Mouse (Mus musculus) left cerebral cortex, postnatal 4 days (tissue): Measurements from ENCODE around the gene Antxr1. TPM values are rescaled to one million over a fixed set of nuclear protein-coding genes. Genes with fewer than 3 reads are reported as not detected.

ENCODE experiments used
- DNase-seq: peaks from one replicate; pipeline ENCODE4 v3.0.0-alpha.2; 2022
- intact Hi-C: fragments of 180-260 bp; cut with DNase I; formaldehyde crosslinking; loops from one replicate; pipeline ENCODE4 v1.15.1; 2025
- total RNA-seq, 2 experiments: library from RNA; stranded (reverse); gene quantifications; 2 replicates each; pipeline ENCODE4 v1.2.3; 2021

Gene Antxr1
- 10 to 100 TPM; 20.9 to 28.4 TPM for total RNA-seq

DNA sequence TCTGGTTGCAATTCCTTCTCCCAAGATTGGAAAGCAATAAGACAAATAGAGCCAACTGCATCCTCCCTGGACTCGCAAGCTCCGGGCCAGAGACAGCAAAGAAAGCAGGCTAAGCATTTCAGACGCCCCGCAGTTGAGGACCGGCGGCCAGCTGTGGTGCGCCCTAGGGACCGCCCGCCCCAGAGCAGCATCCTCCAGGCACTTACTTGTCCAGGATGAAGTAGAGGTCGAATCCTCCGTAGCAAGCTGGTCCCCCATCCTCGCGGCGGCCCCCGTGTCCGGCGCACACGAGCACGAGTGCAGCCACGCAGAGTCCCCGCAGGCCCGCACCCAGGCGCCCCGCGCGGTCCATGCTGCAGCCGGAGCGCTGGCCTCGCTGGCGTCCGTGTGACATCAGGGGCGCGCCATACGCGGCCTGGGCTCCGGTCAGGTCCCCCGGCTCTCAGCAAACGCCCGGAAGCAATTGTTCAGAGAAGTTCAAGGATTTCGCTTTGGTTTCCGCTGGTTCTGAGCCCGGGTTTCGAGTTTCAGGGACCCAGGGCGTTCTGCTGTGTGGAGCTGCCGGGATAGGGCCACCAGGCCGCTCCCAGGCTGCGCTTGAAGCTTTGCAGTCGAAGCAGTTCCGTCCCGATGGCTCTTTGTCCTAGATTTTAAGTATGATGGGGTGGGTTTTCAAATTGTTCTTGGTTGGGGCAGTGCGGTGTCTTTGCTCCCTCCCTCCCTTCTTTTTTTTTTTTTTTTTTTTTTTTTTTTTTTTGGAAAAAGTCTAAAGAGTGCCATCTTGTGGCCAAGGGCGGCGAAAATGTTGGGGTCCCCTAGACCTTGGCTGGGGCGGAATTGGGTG, at the start of gene Antxr1:
TSS of gene Antxr1 (minus strand) at position 731 of the 844 bp plus-strand sequence.
- DNase-seq = peak; percentile 45
- intact Hi-C loops = loop anchor here (1.0 to 10.0 kb wide), 2 partner anchors 51 to 81 kb away; no protein-coding TSS in a partner anchor

DNA sequence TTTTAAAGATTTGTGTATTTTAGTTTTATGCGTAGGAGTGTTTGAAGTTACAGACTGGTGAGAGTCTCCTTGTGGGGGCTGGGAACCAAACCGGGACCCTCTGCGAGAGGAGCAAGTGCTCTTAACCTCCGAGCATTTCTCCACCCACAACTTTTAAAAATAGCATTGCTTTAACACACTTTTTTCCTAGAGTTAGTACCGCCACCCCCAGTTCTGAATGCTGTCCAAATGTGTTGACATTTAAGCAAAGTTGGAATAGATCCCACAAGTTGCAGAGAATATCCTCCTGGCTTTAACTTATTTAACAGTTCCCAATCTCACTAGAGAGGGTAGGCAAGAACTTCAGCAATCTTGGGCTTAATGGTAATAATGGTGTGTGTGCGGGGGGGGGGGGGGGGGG, 49.1 kb upstream of the Antxr1 start:
- DNase-seq = no peak
- intact Hi-C loops = loop anchor here (2.0 kb wide), 1 partner anchor 284 kb away; no protein-coding TSS in a partner anchor

DNA sequence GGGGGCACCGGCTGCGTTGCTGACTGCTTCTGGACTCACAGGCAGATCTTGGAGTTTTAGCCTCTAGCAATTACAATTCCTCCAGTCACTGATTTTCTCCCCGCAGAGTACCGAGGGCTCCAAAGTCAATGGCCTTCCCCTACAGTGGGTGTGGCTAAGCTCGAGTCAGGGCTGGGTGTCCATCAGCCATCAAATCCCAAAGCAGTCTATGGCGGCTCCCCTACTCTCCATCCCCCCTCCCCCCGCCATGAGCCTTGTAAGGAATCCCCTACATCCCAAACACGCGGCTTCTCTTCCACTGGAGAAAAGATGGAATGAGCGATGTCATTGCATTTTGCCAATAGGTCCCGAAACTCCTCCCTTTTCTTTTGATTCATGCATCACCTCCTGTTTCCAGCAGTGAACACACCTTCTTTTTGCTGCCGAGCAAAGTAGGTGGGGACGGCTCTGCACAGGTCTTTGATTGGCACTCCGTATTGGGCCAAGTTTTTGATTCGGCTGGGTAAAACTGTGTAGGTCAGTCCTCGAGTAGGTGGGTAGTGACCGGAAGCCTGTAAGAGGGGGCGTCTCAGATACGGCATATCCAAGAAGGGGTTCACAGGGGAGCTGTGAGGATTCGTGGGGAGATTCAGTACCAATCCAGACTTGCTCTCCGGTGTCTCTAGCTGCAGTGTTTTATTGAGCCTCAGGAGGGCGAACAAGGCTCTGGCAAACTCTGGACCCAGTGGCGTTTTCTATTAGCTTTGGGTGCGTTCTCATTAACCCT, 48.5 kb upstream of the Antxr1 start:
- DNase-seq = peak; percentile 12
- intact Hi-C loops = loop anchor here (2.0 kb wide), 1 partner anchor 283 kb away; no protein-coding TSS in a partner anchor

DNA sequence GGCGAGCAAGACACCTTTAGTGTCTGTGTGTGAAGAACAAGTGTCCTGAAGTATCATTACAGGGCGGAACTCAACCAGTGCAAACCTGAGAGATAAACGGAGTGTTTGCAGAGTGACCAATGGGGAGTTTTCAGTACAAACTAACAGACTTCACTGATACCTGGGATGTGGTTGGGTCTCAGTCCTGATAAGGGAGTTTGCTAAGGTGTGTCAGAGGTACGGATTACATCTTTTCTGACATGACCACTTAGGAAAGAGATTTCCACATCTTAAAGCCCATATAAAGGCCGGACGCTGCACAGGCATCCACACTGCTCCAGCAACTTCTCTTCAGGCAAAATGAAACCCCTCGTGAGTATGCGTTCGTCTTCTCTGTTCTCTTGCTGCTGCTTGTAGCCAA, 37.4 kb upstream of the Antxr1 start, which contains the start of gene Gkn2:
TSS of gene Gkn2 (plus strand) at position 301 of the 400 bp plus-strand sequence.
- intact Hi-C loops = no loop called here
- no peak for DNase-seq

DNA sequence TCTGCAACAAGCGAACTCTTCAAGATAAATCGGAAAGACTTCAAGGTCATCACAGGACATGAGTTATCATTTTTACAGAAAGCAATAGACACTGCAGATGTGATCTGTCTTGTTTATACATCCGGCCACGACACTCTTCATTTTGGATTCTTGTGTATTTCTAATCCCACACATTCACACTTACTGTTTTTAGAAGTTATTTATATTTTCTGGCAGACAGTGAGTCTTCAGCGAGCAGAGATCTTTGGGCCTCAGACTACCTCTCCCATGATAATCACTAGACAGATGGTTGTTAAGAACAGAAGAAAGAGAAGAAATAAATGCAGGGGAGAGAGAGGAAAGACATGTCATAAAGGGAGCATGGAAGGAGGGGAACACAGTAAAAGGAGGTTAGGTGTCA, 33.6 kb upstream of the Antxr1 start:
- DNase-seq = no peak
- intact Hi-C loops = no loop called here

DNA sequence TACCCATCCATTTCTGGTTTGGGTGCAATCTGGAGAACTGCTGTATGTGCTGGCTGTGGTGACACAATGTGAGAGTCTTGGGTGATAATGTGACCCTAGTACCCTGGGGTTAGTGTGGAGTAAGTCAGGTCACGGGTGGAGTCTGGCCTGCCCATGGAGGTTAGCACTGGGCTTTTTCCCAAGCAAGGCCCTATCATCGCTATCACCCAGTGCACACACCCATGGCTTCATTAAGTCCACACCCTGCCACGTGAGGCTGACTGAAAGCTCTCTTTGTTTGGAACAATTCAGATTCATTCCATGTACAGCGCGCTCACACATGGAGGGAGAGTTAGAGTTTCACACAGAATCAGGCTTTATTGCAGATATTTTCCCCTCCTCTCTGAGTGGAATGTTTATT, 18.8 kb upstream of the Antxr1 start:
- intact Hi-C loops = no loop called here

DNA sequence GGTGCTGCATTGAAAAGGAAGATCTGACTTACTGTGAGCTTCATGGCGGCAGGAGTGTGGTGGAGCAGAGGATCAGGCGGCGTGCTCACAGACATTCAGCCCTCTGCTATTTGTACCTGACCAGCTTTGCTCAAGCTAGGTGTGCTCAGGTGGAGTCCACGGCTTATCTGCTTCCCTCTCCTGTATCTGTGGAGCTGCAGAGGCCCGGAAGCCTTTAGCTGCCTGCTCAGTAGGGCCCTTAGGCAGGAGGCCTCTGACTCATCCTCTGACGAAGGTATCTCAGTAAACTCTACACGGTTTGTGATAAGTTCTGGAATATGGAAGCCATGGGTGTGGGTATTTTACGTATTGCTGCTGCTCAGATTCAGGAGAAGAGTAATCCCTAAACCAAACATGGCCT, 15.2 kb upstream of the Antxr1 start, which contains the start of gene Gkn1:
TSS of gene Gkn1 (minus strand) at position 114 of the 400 bp plus-strand sequence.
- DNase-seq = no peak
- intact Hi-C loops = no loop called here

More for the DNA sequence above, 18.8 kb upstream of the Antxr1 start:
- DNase-seq = no peak

DNA sequence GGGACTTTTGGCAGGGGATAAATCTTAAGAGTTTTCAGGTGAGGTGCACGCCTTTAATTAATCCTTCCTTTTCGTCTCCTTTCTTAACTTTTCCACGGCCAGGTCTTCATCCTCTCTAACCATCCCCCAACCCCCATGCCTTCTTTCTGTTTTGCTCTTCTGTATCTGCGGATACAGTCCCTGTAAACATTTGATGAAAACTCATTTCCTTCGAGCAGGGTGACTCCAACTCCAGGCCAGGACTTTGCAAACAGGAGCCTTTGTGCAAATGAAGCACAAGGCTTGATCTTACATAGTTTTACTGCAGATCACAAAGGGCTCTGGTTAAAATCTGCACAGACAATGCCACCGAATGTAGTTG, 294 bp upstream of the Antxr1 start:
- intact Hi-C loops = loop anchor here (1.0 to 10.0 kb wide), 3 partner anchors 50 to 235 kb away; no protein-coding TSS in a partner anchor
- DNase-seq = no peak

DNA sequence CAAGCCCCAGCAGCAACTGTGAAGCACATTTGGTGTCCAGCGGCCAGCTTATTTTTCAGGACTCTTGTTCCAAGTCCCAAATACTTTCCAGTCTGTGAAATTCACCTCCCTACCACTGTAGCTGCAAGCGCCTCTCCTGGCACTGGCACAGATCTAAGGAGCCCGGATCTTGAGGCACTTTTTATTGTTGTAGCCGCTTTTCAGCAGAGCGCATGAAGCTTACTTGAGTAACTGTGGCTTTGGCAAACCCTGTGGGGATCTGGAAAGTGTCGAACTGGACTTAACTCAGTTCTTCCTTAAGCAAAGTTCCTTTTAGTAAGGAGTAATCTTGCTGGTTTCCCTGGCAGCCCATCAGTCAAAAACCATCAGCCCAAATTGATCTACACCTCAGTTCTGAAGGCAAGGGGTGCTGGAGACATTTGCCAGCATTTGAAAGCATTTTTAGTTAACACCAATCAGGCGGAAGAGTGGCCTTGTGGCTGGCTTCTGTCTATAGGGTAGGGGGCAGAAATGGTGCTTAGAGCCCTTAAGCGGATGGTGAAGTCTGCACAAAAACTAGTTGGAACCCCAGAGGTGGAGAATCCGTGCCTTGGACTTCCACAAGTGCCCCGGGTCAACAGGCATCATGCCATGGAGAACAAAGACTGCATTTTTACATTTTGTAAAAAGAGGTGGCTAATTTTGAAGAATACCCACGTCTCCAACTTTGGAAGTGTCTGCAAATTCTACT, 1.1 kb downstream of the Antxr1 start:
- intact Hi-C loops = loop anchor here (1.0 to 10.0 kb wide), 2 partner anchors 52 to 80 kb away; no protein-coding TSS in a partner anchor
- peak; percentile 41 for DNase-seq

DNA sequence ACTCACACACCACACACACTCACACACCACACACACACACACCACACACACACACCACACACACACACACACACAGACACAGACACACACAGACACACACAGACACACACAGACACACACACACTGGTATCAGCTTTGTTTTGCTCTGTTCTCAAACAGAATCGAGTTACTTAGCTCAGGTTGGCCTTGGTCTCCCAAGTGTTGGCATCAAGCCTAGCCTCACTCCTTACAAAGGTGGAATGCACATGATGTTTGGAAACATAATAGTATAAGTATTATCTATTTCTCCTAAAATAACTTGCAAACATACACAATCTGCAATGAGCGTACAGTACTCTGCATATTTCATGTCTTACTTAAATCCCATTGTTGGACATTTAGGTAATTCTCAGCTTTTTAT, 3.2 kb downstream of the Antxr1 start:
- intact Hi-C loops = loop anchor here (10.0 kb wide), 1 partner anchor 78 kb away; no protein-coding TSS in a partner anchor
- DNase-seq = no peak

DNA sequence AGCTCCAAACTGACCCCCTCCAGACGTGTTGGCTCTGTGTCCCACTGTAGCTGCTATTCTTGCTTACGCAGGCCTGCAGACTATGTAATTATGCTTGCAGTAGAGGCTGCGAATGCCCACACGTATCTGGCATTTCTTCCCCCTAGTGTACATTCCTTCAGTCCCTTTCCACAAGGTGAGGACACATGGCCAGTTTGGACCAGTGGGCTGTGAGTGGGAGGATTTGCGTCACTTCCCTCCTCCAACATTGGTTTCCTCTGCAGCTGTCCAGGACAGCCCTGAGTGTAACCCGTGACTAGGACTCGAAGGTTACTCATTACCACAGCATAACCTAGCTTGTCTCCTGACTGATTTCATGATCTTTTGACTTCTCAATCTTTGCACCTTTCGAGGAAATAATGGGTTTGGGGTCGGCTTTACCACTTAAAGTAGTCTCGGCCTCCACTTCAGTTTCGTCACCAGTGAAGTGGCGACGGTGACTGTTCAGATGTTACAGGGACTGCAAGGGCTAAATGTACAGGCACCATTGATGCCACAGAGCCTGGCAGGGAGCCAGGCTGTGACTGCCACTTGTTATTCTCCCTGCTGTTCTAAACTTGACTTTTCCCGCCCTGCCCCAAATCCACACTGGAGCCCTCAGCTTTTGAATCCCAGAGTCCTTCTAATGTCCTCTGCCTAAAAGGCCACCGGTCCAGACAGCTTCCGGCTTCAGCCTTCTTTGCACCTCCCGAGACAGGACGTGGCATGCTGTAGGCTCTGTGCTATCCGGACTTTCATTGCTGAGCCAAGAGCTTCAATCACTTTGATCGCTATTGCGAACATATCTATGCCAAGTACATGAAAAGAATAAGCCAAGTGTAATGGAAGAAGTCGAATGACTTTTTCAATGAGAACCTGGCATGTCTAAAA, 7.1 kb downstream of the Antxr1 start:
- peak; percentile 27 for DNase-seq

DNA sequence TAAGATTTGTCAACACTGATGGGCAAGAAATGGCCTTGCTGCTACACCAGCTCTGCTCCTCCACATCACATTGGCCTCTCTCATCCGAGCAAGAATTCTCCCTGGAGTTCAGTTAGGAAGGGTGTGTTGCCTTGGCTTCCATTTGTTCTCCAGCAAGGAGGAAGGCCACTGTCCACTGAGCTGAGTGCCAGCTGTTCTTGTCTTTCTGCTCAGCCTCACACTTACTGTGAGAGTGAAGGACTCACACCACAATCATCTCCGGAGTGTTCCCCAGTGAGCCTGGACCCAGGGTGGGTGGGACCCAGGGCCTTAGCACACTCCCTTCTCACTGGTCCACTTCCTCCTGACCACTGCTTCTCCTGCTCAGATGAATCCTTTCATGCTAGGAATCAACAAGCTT, 8.7 kb downstream of the Antxr1 start:
- intact Hi-C loops = no loop called here
- no peak for DNase-seq

More for the DNA sequence above, 7.1 kb downstream of the Antxr1 start:
- intact Hi-C loops = no loop called here

DNA sequence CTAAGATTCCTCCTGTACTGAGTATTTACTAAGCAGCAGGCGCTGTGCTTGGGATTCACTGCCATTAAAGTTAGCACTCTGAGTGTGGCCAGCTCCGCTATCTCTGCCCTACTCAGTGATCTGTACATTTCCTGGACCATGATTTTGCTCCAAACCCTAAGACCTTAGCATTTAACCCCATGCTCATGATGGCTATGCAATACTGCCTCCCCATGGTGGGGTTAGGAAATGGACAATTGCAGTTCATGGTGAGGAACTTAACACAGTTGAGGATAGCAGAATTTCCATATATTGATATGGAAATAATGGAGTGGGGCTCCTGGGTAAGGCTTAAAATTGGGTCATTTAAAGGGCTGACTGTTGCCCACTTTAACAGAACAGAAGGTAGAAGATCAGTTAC, 12.2 kb downstream of the Antxr1 start:
- intact Hi-C loops = no loop called here
- peak; percentile 35 for DNase-seq

DNA sequence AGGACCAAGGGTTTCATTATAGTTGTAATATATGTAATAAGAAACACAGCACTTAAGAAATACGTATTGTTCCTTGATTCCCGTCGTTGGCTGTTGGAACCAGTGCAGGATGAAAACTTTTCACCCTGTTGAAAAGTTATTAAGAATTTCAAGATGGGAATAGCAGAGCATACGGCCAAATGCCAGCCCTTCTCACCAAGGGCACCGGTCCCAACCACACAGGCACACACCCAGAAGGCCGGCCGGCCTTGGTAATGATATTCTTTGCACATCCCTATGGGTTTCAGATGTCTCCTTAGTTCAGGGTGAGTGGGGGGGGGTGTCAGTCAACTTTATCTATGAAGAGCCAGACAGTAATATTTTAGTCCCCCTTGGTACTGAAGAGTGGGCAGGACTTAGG, 17.0 kb downstream of the Antxr1 start:
- intact Hi-C loops = no loop called here
- no peak for DNase-seq

DNA sequence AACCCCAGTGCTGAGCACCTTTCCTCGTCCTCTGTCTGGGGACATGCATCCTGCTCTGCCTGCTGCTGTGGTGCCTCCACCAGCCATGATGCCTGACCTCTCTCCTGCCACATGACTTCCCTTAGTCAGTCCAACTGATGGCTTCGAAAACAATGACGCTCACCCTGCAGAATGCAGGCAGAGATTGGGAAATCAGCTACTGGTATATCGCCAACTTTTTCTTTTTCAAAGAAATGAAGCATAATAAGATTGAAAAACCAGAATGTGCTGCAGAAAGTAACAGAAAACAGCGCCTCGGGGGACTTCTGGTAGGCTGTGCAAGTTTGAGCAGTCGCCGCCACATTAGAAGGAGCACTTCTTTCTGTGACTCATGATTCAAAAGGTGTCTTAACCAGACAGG, 18.7 kb downstream of the Antxr1 start:
- intact Hi-C loops = no loop called here
- no peak for DNase-seq

DNA sequence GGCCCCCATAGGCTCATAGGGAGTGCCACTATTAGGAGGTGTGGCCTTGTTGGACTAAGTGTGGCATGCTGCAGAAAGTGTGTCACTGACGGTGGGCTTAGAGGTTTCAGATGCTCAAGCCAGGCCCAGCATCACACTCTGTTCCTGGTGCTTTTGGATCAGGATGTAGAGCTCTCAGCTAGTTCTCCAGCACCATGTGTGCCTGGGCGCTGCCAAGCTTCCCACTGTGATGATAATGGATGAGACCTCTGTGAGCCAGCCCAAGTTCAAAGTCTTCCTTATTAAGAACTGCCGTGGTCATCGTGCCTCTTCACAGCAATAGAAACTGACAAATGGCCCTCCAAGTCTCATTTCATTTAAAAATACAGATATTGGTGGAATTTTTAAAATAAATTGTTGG, 22.9 kb downstream of the Antxr1 start:
- peak; percentile 41 for DNase-seq
- intact Hi-C loops = no loop called here

DNA sequence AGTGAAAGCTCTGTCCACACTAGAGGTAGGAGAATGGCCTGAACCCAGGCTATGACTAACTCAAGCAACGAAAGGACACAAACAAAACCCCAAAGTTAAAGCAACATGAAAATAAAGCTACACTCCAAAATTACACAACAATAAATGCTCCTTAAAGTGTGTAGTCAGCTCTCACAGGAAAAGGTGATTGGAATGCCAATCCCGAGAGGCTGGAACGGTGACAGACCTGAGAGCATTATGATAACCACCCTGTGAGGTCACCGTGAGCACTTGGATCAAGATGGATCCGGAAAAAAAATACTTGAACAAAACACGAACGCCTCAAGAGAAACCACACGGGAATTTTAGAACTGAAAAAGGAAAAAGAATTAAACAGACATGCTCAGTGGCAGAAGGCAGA, 31.1 kb downstream of the Antxr1 start:
- intact Hi-C loops = no loop called here

DNA sequence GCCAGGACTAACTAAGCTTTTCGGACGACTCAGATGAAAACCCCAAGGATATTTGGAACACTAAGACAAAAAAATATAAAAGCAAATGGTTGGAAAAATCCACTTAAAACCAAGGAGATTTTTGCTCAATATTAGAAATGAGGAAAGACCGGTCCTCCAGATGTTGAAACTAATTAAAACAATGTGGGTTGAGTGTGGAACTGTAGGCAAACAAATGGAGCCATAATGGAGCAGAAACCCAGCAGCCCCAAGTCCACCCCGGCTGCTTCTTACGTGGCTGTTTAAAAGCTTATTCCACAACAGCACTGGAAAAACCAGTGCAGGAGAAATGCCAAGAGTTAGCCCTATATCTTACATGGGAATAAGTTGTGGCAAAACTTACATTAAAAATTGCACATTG, 32.9 kb downstream of the Antxr1 start:
- DNase-seq = no peak
- intact Hi-C loops = no loop called here

More for the DNA sequence above, 31.1 kb downstream of the Antxr1 start:
- DNase-seq = no peak

DNA sequence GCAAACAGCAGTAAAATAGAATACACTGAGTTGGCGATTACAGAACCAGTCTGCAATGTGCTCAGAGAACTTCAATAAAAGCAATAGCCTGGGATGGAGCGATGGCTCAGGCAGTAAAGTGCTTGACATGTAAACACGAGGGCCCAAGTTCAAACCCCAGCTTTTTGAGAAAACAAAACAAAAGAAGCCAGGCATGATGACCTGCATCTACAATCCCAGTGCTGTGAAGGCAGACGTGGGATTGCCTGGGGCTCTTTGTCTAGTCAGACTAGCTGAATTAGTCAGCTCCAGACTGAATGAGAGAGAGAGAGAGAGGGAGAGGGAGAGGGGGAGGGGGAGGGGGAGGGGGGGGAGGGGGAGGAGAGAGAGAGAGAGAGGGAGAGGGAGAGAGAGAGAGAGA, 33.6 kb downstream of the Antxr1 start:
- DNase-seq = no peak
- intact Hi-C loops = no loop called here

DNA sequence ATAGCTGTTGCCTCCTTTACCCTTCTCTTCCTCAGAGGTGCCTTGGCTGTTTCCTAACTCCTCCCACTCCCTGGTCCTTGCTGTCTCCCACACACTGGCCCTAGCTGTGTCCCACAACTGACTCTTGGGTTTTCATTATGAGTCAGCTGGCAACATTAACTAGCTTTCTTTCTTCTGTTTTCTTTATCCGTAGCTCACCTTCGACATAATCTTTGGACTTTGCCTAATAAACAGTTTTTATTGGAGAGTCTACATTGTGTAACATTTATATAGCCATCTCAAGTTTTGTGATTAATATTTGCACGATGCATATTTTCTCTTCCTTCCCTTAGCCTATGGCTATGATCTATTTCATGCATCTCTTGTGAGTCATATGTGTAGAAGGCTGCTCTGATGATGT, 40.7 kb downstream of the Antxr1 start:
- intact Hi-C loops = no loop called here
- DNase-seq = no peak
